Mouse (Mus musculus) forebrain, embryonic 11.5 days (tissue): ENCODE results near the gene Slc25a5. TPM values are rescaled to one million over a fixed set of nuclear protein-coding genes. Genes with fewer than 3 reads are reported as not detected.
A peak's percentile ranks its signal among the peaks of the same experiment; 100 is the strongest.
"Not testable (repeated sequence)": the region's sequence is repeated elsewhere in the genome, so short reads cannot be mapped to it uniquely, and the experiment has no call there.

ENCODE experiments used
- ATAC-seq: fragments of 200-750 bp; cut with Nextera tagmentation; replicated peaks from 2 replicates; pipeline ENCODE4 v1.8.0; 2017; ENCODE audit warnings: moderate TSS enrichment; ENCODE audit not compliant: low FRiP score
- DNase-seq: peaks from one replicate; pipeline ENCODE4 v3.0.0-alpha.2; 2017; ENCODE audit warnings: low spot score
- H3K27ac ChIP-seq: fragments of 300-500 bp; sonication (generic); 2 replicates; pipeline ENCODE4 v1.5.1; 2014; ENCODE audit warnings: low read depth, low read length
- H3K27me3 ChIP-seq: fragments of 300-500 bp; sonication (generic); 2 replicates; pipeline ENCODE4 v1.6.1; 2014; ENCODE audit warnings: mild to moderate bottlenecking, low read length, mixed read lengths; ENCODE audit not compliant: control insufficient read depth, insufficient read depth
- H3K36me3 ChIP-seq: fragments of 300-500 bp; sonication (generic); 2 replicates; pipeline ENCODE4 v1.6.1; 2014; ENCODE audit warnings: mild to moderate bottlenecking, low read length, moderate library complexity, mixed read lengths; ENCODE audit not compliant: control insufficient read depth, insufficient read depth
- H3K4me1 ChIP-seq: fragments of 300-500 bp; sonication (generic); replicated peaks from 2 replicates; pipeline ENCODE4 v1.6.1; 2014; ENCODE audit warnings: low read length, mixed read lengths; ENCODE audit not compliant: control insufficient read depth, insufficient read depth
- H3K4me2 ChIP-seq: fragments of 300-500 bp; sonication (generic); 2 replicates; pipeline ENCODE4 v1.6.1; 2014; ENCODE audit warnings: low read depth, mild to moderate bottlenecking, low read length, moderate library complexity, mixed read lengths; ENCODE audit not compliant: severe bottlenecking
- H3K4me3 ChIP-seq: fragments of 300-500 bp; sonication (generic); 2 replicates; pipeline ENCODE4 v1.5.1; 2014; ENCODE audit warnings: low read depth, low read length
- H3K9ac ChIP-seq: fragments of 300-500 bp; sonication (generic); 2 replicates; pipeline ENCODE4 v1.6.1; 2014; ENCODE audit warnings: low read length
- H3K9me3 ChIP-seq: fragments of 300-500 bp; sonication (generic); 2 replicates; pipeline ENCODE4 v1.6.1; 2016; ENCODE audit warnings: low read length, mixed read lengths; ENCODE audit not compliant: control insufficient read depth
- WGBS: fragments of 180-500 bp; shearing (Covaris S2); extraction: QIAGEN DNeasy Blood & Tissue Kit; methylation state at CpG from one replicate; pipeline ENCODE4 v1.1.7; 2014; 5-methylcytosine and 5-hydroxymethylcytosine counted together
- polyA plus RNA-seq: library from polyadenylated mRNA; unstranded; fragments of >200 nt; fragmentation: Nextera tagmentation; extraction: Ambion mirVana; gene quantifications from 2 replicates; pipeline ENCODE4 v1.2.1, GENCODE M21; 2014

Gene Slc25a5
- polyA plus RNA-seq, 1 experiment from 2014 or later: 819 TPM

DNA sequence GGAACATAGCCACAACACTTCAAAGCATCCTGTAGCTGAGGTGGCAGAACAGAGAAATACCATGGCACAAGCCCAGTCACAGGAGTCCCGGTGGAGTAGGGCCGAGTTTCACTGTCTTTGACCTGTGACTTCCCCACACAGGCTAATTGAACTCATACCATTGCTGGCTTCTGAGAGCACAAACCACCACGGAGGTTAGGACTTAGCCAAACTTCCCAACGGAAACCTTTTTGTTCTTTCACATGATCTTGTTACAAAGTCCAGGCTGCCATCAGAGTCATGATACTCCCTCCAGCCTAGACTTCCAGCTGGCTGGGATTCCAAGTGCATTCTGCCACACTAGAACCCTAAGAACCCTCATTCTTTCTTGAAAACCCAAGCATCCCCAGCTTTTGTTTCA, 17.8 kb upstream of the Slc25a5 start:
- no peak for ATAC-seq

DNA sequence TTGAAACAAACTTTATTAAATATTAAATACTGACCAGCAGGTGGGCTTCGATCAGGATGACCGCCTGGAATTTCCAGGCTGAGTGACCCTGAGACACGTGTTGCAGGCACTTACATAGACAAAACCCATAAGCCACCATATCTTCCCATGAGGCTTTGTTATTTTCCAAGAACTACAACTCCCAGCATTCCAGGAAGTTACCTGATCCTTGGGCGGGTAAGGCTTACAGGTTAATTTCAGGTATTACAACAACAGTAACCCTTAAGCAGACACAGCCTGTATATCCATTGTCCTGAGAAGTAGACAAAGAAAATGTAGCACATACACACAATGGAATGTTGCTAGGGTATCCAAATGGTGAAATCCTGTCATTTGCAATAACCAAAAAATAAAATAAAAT, 6.1 kb upstream of the Slc25a5 start:
- Histone ChIP-seq H3K27ac (no peak overlapping the region), H3K27me3 (no peaks in the 10 kb centered on the region), H3K4me1 (no peaks in the 10 kb centered on the region), H3K4me3 (no peak overlapping the region), H3K4me2 (no peak overlapping the region), H3K9me3 (no peaks in the 10 kb centered on the region), H3K36me3 (no peaks in the 10 kb centered on the region), H3K9ac (no peak overlapping the region)
- 60% methylated on average over 4 of the region's 4 CpGs for WGBS
- ATAC-seq: no peak
- DNase-seq: no peak

More for the DNA sequence above, 17.8 kb upstream of the Slc25a5 start:
- 77% methylated on average over 4 of the region's 4 CpGs for WGBS
- H3K4me3 ChIP-seq: no peak overlapping the region
- no peaks in the 10 kb centered on the region for H3K27me3 ChIP-seq
- no peak overlapping the region for H3K27ac ChIP-seq
- H3K36me3 ChIP-seq: no peaks in the 10 kb centered on the region
- DNase-seq: no peak
- H3K9ac ChIP-seq: no peak overlapping the region
- no peak overlapping the region for H3K4me2 ChIP-seq
- H3K4me1 ChIP-seq: no peaks in the 10 kb centered on the region
- no peaks in the 10 kb centered on the region for H3K9me3 ChIP-seq

DNA sequence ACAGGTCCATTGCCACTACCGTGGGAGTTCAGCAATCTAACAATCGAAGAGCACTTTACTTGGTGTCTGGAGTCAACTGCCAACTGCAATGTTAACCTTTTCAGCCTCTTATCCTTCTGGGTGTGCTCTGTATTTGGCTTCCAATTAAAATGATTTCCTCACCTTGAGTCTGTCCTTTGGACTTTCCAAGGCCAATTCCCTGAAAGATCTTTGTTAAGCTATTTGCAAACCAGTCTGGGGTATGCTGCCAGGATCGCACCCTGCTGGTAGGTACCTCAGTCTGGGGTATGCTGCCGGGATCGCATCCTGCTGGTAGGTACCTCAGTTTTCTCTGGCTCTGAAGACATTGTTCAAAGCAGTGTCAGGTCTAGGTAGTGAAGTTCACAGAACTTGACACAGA, 880 bp upstream of the Slc25a5 start:
- Histone ChIP-seq H3K9me3 (no peaks in the 10 kb centered on the region), H3K27me3 (no peaks in the 10 kb centered on the region), H3K27ac (no peak overlapping the region), H3K4me2 (no peak overlapping the region), H3K4me3 (no peak overlapping the region), H3K4me1 (no peaks in the 10 kb centered on the region), H3K9ac (no peak overlapping the region), H3K36me3 (no peaks in the 10 kb centered on the region)
- 61% methylated on average over 5 of the region's 5 CpGs for WGBS
- DNase-seq (no peak), ATAC-seq (no peak)

DNA sequence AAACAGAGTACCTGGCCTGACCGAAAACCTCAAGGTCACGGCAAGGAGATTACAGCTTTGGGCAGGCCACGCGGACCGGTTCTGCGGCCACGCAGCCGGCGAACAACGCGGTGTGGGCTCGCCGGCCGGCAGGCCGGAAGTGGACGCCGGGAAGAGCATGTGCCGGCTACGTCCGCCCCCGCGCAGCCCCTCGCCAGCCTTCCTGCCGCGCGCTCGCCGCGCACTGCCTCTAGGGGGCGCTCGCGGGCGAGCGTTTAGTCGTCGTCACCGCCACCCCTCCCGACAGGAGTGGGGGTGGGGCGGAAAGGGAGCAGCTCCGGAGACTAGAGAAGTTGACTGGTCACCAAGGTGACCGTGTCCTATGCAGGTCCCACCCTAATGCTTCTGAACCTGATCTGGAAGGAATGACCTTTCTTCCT, 721 bp downstream of the Slc25a5 start:
- peak; percentile 86 for ATAC-seq

DNA sequence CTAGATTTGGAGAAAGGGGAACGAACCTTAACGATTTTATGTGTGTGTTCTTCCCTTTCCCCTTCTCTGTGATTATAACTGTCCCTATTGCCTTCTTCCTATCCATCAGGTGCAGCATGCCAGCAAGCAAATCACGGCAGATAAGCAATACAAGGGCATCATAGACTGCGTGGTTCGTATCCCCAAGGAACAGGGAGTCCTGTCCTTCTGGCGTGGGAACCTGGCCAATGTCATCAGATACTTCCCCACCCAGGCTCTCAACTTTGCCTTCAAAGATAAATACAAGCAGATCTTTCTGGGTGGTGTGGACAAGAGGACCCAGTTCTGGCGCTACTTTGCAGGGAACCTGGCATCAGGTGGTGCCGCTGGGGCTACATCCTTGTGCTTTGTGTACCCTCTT, 1.3 kb downstream of the Slc25a5 start:
- H3K36me3 ChIP-seq, H3K27me3 ChIP-seq, H3K27ac ChIP-seq, DNase-seq, H3K9me3 ChIP-seq, H3K4me1 ChIP-seq, ATAC-seq: not testable (repeated sequence)
- Histone ChIP-seq H3K4me3 (peak overlapping the region; percentile 60), H3K9ac (peak overlapping the region; percentile 79), H3K4me2 (peak overlapping the region; percentile 52)
- WGBS: 83% methylated on average over 8 of the region's 8 CpGs

More for the DNA sequence above, 721 bp downstream of the Slc25a5 start:
- H3K9ac ChIP-seq: peak overlapping the region; percentile 79
- H3K4me2 ChIP-seq: peak overlapping the region; percentile 52
- WGBS: 20% methylated on average over 41 of the region's 41 CpGs
- H3K36me3 ChIP-seq: no peaks in the 10 kb centered on the region
- peak overlapping the region; percentile 79 for H3K27ac ChIP-seq
- peak; percentile 86 for DNase-seq
- H3K4me3 ChIP-seq: peak overlapping the region; percentile 60
- H3K27me3 ChIP-seq: no peaks in the 10 kb centered on the region
- no peaks in the 10 kb centered on the region for H3K4me1 ChIP-seq
- no peaks in the 10 kb centered on the region for H3K9me3 ChIP-seq

DNA sequence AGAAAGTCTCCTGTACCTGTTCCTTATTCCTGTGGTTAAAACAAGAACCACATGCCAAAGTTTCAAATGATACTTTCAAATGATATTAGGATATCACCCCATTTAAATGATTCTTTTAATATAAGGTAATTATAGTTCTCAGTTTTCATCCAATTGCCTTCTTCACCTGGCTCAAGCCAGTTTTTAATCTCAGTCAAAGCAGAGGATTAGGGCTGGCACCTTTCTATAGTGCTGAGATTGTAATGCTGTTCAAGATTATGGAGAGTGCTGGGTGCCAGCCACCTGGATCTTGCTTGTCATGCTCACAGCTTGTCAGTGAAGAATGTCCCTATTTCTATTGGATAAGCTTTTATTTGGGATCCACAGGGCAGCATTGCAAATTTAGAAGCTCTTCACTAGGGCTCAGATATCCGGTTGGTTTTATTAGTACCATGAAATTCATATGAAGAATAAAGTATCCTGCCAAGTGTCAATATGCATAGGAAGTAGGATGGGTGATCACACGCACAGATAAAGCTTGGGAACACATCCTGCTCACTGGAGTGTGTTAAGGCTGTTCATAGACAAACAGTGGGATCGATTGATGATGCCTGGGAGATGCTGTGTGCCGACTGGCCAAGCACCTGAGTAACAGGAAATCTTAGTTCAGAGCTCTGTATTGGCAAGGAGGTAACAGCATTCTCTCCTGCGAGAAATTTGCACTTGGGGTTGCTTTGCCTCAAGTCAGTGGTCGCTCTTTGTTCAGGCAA, 3.9 kb downstream of the Slc25a5 start:
- Histone ChIP-seq H3K4me3 (no peak overlapping the region), H3K4me1 (no peaks in the 10 kb centered on the region), H3K36me3 (no peaks in the 10 kb centered on the region), H3K9me3 (no peaks in the 10 kb centered on the region), H3K27me3 (no peaks in the 10 kb centered on the region), H3K9ac (no peak overlapping the region), H3K4me2 (no peak overlapping the region), H3K27ac (no peak overlapping the region)
- DNase-seq (no peak), ATAC-seq (no peak)
- 58% methylated on average over 6 of the region's 6 CpGs for WGBS

DNA sequence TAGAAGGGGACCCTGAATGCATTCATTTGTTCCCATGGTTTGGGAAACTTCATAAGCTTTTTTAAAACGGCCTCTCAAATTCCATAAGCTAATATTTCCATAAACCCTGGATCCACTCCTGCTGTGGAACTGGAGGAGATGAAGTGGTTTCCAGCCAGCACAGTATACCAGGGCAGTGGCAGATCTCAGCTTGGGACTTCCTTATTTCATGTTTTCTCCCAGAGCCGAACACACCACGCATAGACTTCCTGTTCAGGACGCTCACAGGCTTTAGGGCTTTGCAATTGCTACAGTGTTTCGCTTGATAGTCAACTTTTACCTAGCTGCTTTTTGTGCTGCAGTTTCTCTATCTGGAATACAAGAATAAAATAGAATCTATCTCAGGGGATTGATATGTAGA, 7.7 kb downstream of the Slc25a5 start:
- WGBS: 77% methylated on average over 5 of the region's 5 CpGs
- H3K27me3 ChIP-seq: no peaks in the 10 kb centered on the region
- DNase-seq (no peak), ATAC-seq (no peak)
- H3K9ac ChIP-seq: no peak overlapping the region
- H3K9me3 ChIP-seq: no peaks in the 10 kb centered on the region
- no peaks in the 10 kb centered on the region for H3K36me3 ChIP-seq
- H3K4me2 ChIP-seq: no peak overlapping the region
- no peaks in the 10 kb centered on the region for H3K4me1 ChIP-seq
- no peak overlapping the region for H3K27ac ChIP-seq
- H3K4me3 ChIP-seq: no peak overlapping the region

DNA sequence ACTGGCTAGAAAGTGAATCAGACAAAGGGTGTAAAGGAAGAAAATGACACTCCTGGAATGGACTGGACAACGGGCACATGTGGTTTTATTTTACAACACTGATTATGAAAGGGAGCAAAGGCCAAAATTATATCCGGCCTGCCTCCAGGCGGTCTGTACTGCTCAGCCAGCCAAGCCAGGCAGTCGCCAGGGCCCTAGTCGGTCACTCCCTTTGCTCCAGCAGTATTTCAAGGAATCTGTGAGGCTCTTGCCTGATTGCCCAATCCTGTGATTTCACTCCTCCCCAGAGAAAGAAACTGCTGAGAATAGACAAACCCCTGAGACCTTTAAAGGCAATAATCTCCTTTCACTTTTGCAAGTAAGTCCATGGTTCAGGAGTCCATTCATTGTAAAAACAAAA, 8.7 kb downstream of the Slc25a5 start:
- Histone ChIP-seq H3K4me3 (no peak overlapping the region), H3K27me3 (no peaks in the 10 kb centered on the region), H3K9ac (no peak overlapping the region), H3K4me1 (no peaks in the 10 kb centered on the region), H3K4me2 (no peak overlapping the region), H3K36me3 (no peaks in the 10 kb centered on the region), H3K27ac (no peak overlapping the region), H3K9me3 (no peaks in the 10 kb centered on the region)
- 74% methylated on average over 5 of the region's 5 CpGs for WGBS
- no peak for DNase-seq
- ATAC-seq: no peak
